Mouse (Mus musculus): ENCODE results near the gene Sema4g. TPM values are rescaled to one million over a fixed set of nuclear protein-coding genes. Genes with fewer than 3 reads are reported as not detected.

The Sema4g gene
- total RNA-seq, 2 experiments from 2014 or later, result 0.10 to 0.11 TPM

DNA sequence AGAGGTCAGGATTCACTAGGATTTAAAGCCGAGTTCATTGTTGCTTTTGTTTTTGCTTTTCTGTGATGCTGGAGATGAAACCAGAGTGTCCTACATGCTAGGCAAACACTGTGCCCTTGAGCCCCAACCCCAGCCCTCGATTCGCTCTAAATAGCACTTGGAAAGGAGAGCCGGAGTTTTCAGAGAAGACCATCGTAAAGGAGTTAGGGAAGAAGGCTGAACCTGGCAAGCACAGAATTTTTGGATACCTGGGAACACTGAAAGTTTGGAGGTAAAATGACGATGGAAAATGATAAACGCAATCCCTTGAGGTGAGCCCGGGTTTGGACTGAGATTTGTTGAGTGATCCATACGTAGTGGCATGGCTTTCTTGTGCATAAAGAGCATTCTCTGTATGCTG, 580 bp upstream of the Sema4g start:
- H3K27ac ChIP-seq, result no peak overlapping the region
- DNase-seq, result no peak
- intact Hi-C loops (cut with DNase I), result no loop called here
- TF ChIP-seq CTCF (IDR thresholded peaks at IDR 0.05), result no peak
- peak overlapping the region; percentile 81 for H3K4me3 ChIP-seq

DNA sequence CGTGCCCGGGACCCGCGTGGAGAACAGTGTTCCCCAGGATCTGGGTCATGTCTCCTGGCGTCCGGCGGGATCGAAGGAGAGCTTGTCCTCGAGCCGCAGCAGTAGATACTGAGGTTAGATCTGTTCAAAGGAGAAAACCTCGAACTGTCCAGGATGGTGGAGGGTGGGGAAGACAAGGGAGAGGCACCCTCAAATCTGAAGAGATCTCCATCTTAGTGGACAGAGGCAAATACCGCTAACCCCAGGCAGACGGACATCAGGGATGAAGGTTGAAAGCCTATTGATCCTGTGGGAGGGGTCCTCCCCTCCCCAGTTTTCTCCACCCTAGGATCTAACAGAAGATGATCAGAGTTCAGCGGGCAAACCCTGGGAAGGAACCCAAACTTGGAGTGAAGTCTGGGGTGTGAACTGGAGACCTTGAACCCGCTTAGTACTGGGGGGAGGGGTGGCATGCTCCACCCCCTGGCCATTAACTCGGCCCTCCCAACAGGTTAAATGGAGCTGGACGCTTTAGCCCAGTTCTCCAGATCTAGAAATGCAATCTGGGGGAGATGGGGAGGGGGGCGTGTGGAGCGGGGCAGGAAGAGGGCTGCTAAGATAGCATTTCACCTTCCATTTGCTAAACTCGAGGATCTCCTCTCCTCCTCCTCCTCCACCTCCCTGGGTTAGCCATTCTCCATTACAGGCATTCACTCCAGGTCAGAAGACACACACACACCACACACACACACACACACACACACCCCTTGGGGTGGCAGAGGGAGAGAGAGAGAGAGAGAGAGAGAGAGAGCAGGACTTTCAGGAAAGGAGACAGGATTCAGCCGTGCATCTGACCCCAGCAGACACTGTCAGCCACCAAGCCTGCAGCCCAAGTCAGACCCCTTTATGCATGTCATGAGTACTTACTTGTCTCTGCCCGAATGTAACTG, 930 bp downstream of the Sema4g start:
- intact Hi-C loops (cut with DNase I), result no loop called here
- Histone ChIP-seq H3K4me3 (peak overlapping the region; percentile 81), H3K27ac (peak overlapping the region; percentile 46; the same call in 1 of the 2 replicates)
- DNase-seq, result peak; percentile 39
- no peak for TF ChIP-seq CTCF (IDR thresholded peaks at IDR 0.05)

DNA sequence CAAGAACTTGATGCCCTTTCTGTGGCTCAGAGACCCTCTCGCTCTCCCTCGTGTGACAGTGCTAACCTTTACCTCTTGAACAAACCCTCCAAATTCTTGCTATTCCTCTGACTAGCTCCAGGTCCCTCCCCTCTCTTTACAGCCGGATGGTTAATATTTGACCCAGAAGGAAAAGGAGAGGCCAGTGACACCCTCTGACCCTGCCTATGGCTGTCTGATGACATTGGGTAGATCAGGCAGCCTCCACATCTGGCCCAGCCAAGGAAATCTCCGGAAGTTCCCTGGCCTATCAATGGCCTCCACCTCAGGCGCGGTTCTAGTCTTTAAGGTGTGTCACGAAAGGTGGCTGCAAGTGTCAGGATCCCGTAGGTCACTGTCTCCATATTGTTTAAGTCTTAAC, 2.1 kb downstream of the Sema4g start:
- DNase-seq, result no peak
- intact Hi-C loops (cut with DNase I), result no loop called here
- H3K27ac ChIP-seq, result no peak overlapping the region
- H3K4me3 ChIP-seq, result no peak overlapping the region
- no peak for TF ChIP-seq CTCF (IDR thresholded peaks at IDR 0.05)

DNA sequence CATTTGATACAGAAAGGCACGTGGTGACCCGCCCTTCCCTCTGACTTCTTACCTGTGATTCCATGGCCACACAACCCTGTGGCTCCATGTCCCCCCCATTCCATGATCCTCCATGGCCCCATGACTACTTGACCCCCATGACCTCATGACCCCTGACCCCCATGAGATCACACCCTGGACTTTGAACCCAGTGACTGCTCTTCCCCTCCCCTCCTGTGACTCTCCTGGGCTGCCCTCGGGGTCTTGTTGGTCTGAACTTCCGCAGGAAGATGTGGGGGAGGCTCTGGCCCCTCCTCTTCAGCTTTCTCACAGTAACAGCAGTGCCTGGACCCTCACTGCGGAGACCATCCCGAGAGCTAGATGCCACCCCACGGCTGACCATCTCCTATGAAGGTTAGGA, 3.3 kb downstream of the Sema4g start:
- H3K4me3 ChIP-seq, result no peak overlapping the region
- intact Hi-C loops (cut with DNase I), result no loop called here
- DNase-seq, result no peak
- no peak for TF ChIP-seq CTCF (IDR thresholded peaks at IDR 0.05)
- no peak overlapping the region for H3K27ac ChIP-seq

DNA sequence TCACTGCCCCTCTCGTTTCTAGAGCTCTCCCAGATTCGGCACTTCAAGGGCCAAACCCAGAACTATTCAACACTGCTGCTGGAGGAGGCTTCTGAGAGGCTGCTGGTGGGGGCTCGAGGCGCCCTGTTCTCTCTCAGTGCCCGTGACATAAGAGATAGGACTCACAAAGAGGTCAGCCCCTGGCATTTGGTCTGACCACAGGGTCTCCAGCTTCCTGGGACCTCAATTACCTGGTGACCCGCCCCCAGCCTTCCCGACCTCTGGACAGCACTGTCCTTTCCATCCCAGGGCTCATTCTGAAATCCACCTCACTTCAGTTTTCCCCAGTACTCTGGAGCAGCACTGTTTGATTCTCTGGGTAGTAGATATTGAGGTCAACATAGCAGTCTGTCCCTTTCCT, 3.8 kb downstream of the Sema4g start:
- intact Hi-C loops (cut with DNase I), result no loop called here

DNA sequence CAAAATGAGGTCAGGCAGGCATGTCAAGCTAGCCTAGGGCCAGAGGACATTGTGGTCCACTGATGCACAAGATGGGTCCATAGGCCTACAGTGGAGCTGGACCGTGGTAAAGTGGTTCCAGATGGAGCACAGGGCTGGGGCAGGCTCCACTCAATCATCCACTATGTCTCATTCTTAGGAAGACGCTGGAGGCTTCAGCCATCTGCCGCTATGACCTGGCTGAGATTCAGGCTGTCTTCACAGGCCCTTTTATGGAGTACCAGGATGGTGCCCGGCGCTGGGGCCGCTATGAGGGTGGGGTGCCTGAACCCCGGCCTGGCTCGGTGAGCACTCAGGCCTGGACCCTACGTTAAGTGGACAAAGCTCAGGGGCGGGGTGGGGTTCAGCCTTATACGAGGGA, 8.9 kb downstream of the Sema4g start:
- Histone ChIP-seq H3K4me3 (no peak overlapping the region), H3K27ac (no peak overlapping the region)
- no peak for TF ChIP-seq CTCF (IDR thresholded peaks at IDR 0.05)
- DNase-seq, result no peak
- intact Hi-C loops (cut with DNase I), result no loop called here

More for the DNA sequence above, 3.8 kb downstream of the Sema4g start:
- no peak for DNase-seq
- H3K4me3 ChIP-seq, result no peak overlapping the region
- no peak overlapping the region for H3K27ac ChIP-seq
- TF ChIP-seq CTCF (IDR thresholded peaks at IDR 0.05), result no peak

DNA sequence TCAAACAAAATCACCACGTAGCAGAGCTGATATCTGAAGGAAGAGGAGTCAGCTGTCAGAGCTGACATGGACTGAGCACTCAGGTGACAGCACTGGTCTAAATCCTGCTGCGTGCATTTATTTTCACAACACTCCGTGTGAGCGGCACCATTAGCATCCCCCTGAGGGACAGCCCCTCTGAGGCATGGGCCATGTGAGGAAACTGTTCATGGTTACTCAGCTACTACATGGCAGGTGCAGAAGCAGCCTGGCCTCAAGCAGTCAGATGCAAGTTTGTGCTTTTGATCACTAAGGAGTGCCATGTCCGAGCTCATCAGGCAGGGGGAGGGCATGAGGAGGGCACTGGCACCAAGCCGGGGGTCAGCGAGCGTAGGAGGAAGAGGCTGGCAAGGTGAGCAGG, 10.7 kb downstream of the Sema4g start:
- no peak for DNase-seq
- TF ChIP-seq CTCF (IDR thresholded peaks at IDR 0.05), result no peak
- Histone ChIP-seq H3K27ac (no peak overlapping the region), H3K4me3 (no peak overlapping the region)
- intact Hi-C loops (cut with DNase I), result no loop called here

DNA sequence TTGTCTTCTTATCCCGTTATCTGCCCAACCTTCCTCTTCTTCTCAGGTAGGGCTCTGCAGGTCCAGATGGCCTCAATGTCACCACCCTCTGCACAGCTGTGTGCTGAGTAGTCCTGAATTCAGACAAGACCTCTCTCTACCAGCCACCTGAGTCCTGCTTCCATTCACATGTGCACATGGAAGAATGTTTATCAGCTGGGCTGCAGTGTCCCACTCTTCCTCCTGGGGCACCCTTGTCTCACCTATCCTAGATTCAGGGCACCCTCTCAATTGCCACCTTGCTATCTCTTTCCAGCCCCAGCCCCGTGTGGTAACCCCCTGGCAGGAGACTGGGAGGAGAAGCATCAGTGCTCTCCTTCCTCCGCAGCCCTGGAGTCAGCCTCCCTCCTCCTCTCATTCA, 13.4 kb downstream of the Sema4g start:
- H3K27ac ChIP-seq, result no peak overlapping the region
- peak; percentile 33 for TF ChIP-seq CTCF (IDR thresholded peaks at IDR 0.05)
- no peak for DNase-seq
- intact Hi-C loops (cut with DNase I), result no loop called here
- no peak overlapping the region for H3K4me3 ChIP-seq

DNA sequence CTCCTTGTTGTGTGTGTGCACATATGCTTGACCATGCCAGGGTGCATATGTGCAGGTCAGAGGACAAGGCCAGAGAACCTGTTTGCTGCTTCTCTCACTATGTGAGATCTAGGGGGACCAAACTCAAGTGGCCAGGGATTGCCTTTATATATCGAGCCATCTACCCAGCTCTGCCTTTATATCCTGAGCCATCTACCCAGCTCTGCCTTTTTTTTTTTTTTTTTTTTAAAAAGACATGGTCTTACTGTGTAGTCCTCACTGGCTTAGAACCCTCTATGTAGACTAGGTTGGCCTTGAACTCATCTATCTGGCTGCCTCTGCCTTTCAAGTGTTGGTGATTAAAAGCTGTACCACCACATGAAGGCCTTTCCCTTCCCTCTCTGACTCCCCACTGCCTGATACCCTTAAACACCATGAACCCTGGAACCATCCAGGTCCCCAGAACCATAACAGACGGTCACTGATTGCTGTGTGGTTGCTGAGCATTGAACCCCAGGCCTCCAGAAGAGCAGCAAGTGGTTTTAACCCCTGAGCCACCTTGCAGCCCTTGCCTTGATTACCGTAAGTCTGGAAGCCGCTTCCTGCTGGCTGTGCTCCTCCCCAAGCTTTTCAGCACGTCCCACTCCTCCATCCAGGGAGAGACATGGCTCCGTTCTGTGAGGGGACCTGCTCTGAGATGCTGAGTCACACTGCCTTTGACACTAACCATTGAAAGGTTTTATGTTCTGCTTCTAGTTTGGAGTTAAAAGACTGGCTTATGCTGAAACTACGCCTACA, 15.0 kb downstream of the Sema4g start:
- peak; percentile 7 for DNase-seq
- Histone ChIP-seq H3K27ac (no peak overlapping the region), H3K4me3 (no peak overlapping the region)
- TF ChIP-seq CTCF (IDR thresholded peaks at IDR 0.05), result no peak
- intact Hi-C loops (cut with DNase I), result no loop called here

DNA sequence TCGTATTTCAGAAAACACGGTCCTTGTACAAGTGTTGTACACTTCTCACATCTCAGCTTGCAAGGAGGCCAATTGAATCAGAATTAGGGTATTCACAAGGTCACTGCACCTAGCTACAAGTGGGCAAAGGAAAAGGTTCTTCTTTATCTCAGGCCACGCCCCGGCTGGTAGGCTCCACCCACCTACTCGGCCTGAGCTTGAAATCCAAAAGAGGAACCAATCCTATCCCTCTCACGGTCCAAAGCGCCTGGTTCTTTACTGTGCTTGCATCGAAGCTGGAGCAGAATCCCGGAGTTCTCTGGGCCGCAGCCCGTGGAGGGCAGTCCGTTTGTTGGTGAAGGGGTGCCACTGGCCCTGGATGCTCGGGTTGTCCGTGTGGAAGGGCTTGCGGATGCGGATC, 16.5 kb downstream of the Sema4g start, which contains the start of gene Twnk:
Gene Twnk, plus strand, starts transcription at position 220 of the 400 bp plus-strand sequence.
- DNase-seq, result peak; percentile 58
- peak within 1 kb of the TSS; percentile 89 for H3K27ac ChIP-seq
- intact Hi-C loops (cut with DNase I), result no loop called here
- no peak for TF ChIP-seq CTCF (IDR thresholded peaks at IDR 0.05)
- H3K4me3 ChIP-seq, result peak within 1 kb of the TSS; percentile 99

DNA sequence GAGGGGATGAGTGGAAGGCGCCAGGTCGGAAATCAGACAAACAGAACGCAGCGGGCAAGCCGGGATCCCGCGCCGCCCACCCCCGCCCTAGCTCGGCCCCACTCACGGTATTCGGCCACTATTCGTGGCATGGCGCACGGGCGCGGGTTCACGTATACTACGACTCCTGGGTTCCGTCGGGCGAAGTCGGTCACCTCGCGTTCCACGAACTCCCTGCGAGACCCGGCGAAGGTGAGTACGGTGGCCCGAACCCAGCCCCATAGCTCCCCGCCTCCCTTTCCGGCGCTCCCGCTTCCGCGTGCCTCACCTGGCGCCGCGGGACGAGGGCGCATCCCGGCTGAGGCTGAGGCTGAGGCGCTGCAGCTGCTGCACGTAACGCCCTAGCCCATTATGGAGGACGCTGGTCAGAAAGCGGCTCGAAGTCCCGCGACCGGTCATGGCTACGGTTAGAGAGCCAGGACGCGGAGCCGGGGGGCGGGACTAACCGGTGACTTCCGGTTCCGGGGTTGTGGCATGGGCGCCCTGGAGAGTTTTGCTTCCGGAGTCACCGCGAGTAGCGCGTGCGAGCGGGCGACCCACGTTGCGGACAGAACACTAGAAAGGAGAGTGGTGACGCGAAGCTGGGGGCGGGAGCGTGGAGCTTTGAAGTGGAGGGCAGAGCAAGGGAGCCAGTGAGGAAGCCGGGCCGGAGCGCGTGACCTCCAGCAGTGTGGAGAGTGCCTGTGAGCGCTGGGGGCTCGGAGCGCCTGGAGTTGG, 17.2 kb downstream of the Sema4g start, which contains the start of gene Mrpl43:
Gene Mrpl43, minus strand, starts transcription at position 486 of the 756 bp plus-strand sequence.
- H3K27ac ChIP-seq, result peak within 1 kb of the TSS; percentile 89
- peak; percentile 98 for DNase-seq
- TF ChIP-seq CTCF (IDR thresholded peaks at IDR 0.05), result no peak
- intact Hi-C loops (cut with DNase I), result no loop called here
- H3K4me3 ChIP-seq, result peak within 1 kb of the TSS; percentile 99

DNA sequence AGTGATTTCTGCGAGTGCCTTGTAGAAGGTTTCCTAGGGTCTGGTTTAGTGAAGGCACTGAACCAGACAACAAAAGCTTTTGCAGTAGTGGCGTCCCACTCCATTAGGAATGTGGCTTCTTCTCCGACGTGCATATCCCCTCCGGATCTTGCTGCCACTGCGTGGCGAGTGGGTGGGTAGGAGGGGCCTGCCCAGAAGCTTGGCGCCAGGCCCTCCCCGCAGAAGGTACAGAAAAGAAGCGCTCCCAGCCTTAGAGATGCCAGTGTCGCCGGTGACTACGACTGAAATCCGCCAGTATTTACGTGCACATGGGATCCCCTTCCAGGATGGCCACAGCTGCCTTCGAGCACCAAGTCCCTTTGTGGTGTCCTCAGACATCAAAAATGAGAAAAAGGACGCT, 18.1 kb downstream of the Sema4g start:
- no peak for DNase-seq
- no peak for TF ChIP-seq CTCF (IDR thresholded peaks at IDR 0.05)
- Histone ChIP-seq H3K27ac (peak overlapping the region; percentile 89), H3K4me3 (peak overlapping the region; percentile 99)
- intact Hi-C loops (cut with DNase I), result no loop called here
